In genomic region chr12:108677116-108677515, GRCm38 (mm10) we compare ENCODE assay signal across 15 mouse cellular contexts. TPM values are rescaled to one million over a fixed set of nuclear protein-coding genes. Genes with fewer than 3 reads are reported as not detected.
"Had no signal": no experiment of that assay in that cellular context is flagged by ENCODE, and none has a peak within 500 bp of the region (broad histone marks: within the 10 kb centered on the region; RNA-seq: fewer than 3 reads in every experiment).

No protein-coding gene starts in this region.

- H3K4me3 ChIP-seq: limb, embryonic 10.5 days; liver, embryonic 15.5 days; midbrain, embryonic 13.5 days; neural tube, embryonic 13.5 days; stomach, embryonic 15.5 days had no signal

- DNase-seq: layer of hippocampus, adult 9-11 months; lung, adult 2 months; lung, postnatal 36 days; right cerebral cortex, postnatal 14 days; thymus, adult 2 months; thymus, postnatal 36 days had no signal

- H3K27me3 ChIP-seq: liver, embryonic 15.5 days; midbrain, embryonic 13.5 days; neural tube, embryonic 13.5 days; stomach, embryonic 15.5 days had no signal

- H3K9me3 ChIP-seq: limb, embryonic 10.5 days; liver, embryonic 15.5 days; midbrain, embryonic 13.5 days; neural tube, embryonic 13.5 days; stomach, embryonic 15.5 days had no signal

- H3K4me1 ChIP-seq: limb, embryonic 10.5 days; midbrain, embryonic 13.5 days; neural tube, embryonic 13.5 days; stomach, embryonic 15.5 days had no signal

- ATAC-seq: hindbrain, postnatal 0 days; lung, postnatal 0 days; midbrain, embryonic 13.5 days had no signal

- H3K4me2 ChIP-seq: liver, embryonic 11.5 days; liver, embryonic 15.5 days; midbrain, embryonic 13.5 days; neural tube, embryonic 13.5 days; stomach, embryonic 15.5 days had no signal

- H3K9ac ChIP-seq: liver, embryonic 15.5 days; midbrain, embryonic 13.5 days; neural tube, embryonic 13.5 days; stomach, embryonic 15.5 days had no signal

- H3K27ac ChIP-seq: hindbrain, postnatal 0 days; limb, embryonic 10.5 days; liver, embryonic 15.5 days; midbrain, embryonic 13.5 days; neural tube, embryonic 13.5 days; stomach, embryonic 15.5 days had no signal

RNA-seq across cellular contexts. Expression of gene Degs2, which starts 25.0 kb away (rescaled TPM):
- polyA plus RNA-seq: spleen, adult 2 months had no signal
